Mouse (Mus musculus) kidney, adult 2 months (tissue): ENCODE measurements around the gene Myadml2. TPM values are rescaled to one million over a fixed set of nuclear protein-coding genes. Genes with fewer than 3 reads are reported as not detected.

Experiments
- DNase-seq: peaks from one replicate; pipeline ENCODE4 v3.0.0; 2021
- H3K27ac ChIP-seq: fragments of 200-500 bp; 2 replicates; pipeline ENCODE4 v1.5.1; 2012; ENCODE audit warnings: low read depth, low read length, control low read depth, inconsistent platforms; ENCODE audit not compliant: insufficient read depth
- H3K27me3 ChIP-seq: fragments of 200-500 bp; replicated peaks from 2 replicates; pipeline ENCODE4 v1.6.1; 2012; ENCODE audit warnings: mild to moderate bottlenecking, moderate library complexity, low read length, inconsistent platforms; ENCODE audit not compliant: control insufficient read depth, insufficient read depth
- H3K36me3 ChIP-seq: fragments of 200-500 bp; 2 replicates; pipeline ENCODE4 v1.6.1; 2012; ENCODE audit warnings: mild to moderate bottlenecking, moderate library complexity, low read length, inconsistent platforms; ENCODE audit not compliant: control insufficient read depth, insufficient read depth
- H3K4me1 ChIP-seq: fragments of 200-500 bp; 2 replicates; pipeline ENCODE4 v1.6.1; 2011; ENCODE audit warnings: low read length; ENCODE audit not compliant: control insufficient read depth, insufficient read depth
- H3K4me3 ChIP-seq: fragments of 200-500 bp; 2 replicates; pipeline ENCODE4 v1.5.1; 2011; ENCODE audit warnings: mild to moderate bottlenecking, low read depth, low read length, control low read depth; ENCODE audit not compliant: insufficient read depth
- CTCF ChIP-seq: fragments of 200-500 bp; conservative IDR thresholded peaks from 2 replicates; pipeline ENCODE4 v1.5.1; 2011; ENCODE audit warnings: low read depth, mild to moderate bottlenecking, control low read depth, low read length, moderate library complexity, mixed read lengths; ENCODE audit not compliant: insufficient read depth, insufficient read length
- POLR2A ChIP-seq: fragments of 200-500 bp; IDR thresholded peaks from one replicate; pipeline ENCODE4 v1.6.1; 2011; ENCODE audit warnings: low read depth, low read length, control low read depth
- WGBS: fragments of 180-500 bp; shearing (Covaris S2); methylation state at CpG from one replicate; pipeline ENCODE4 v1.1.7; 2018; 5-methylcytosine and 5-hydroxymethylcytosine counted together
- polyA plus RNA-seq: library from polyadenylated mRNA; depleted of rRNA; stranded (reverse); fragments of >200 nt; gene quantifications from 2 replicates; pipeline ENCODE4 v1.2.3, GENCODE M21; 2012

The Myadml2 gene
- polyA plus RNA-seq, 1 experiment = 1.0 TPM

GRCm38 (mm10) chr11:120622805-120623204, 25.2 kb downstream of the Myadml2 start:
- DNase-seq = no peak
- WGBS = 92% methylated on average over 6 of the region's 6 CpGs

GRCm38 (mm10) chr11:120620195-120620594, 27.8 kb downstream of the Myadml2 start:
- H3K36me3 ChIP-seq = peaks cover 7% of the 10 kb centered on the region
- TF ChIP-seq POLR2A = no peak
- no peak for TF ChIP-seq CTCF
- H3K27me3 ChIP-seq = no peaks in the 10 kb centered on the region
- H3K27ac ChIP-seq = no peak overlapping the region
- H3K4me3 ChIP-seq = no peak overlapping the region
- peaks cover 20% of the 10 kb centered on the region for H3K4me1 ChIP-seq
- no peak for DNase-seq
- WGBS = 94% methylated on average over 14 of the region's 14 CpGs

More at GRCm38 (mm10) chr11:120622805-120623204, 25.2 kb downstream of the Myadml2 start:
- Histone ChIP-seq H3K4me3 (no peak overlapping the region), H3K36me3 (peaks cover 7% of the 10 kb centered on the region), H3K27me3 (no peaks in the 10 kb centered on the region), H3K4me1 (peaks cover 13% of the 10 kb centered on the region; the same call in 1 of the 2 replicates), H3K27ac (no peak overlapping the region)
- no peak for TF ChIP-seq CTCF
- TF ChIP-seq POLR2A = no peak

- TF ChIP-seq POLR2A = no peak
- no peak for TF ChIP-seq CTCF
- H3K4me3 ChIP-seq = no peak overlapping the region
- WGBS = 88% methylated on average over 25 of the region's 25 CpGs
- peaks cover 7% of the 10 kb centered on the region for H3K36me3 ChIP-seq
- no peak for DNase-seq
- H3K27ac ChIP-seq = 0 out of 2 replicates have a peak overlapping the region, but pooled peaks have one; percentile 1
- peaks cover 15% of the 10 kb centered on the region for H3K4me1 ChIP-seq
- no peaks in the 10 kb centered on the region for H3K27me3 ChIP-seq
These were observed 29.1 kb downstream of the Myadml2 start for GRCm38 (mm10) chr11:120618619-120619535.

- peak; percentile 98 for DNase-seq
These were observed 30.3 kb downstream of the Myadml2 start, which contains the start of gene Pcyt2 for GRCm38 (mm10) chr11:120617519-120618112. TSS of gene Pcyt2 (minus strand) at chr11:120617936.

GRCm38 (mm10) chr11:120616617-120617294, 31.2 kb downstream of the Myadml2 start:
- Histone ChIP-seq H3K4me3 (peak overlapping the region; percentile 83), H3K27ac (peak overlapping the region; percentile 95), H3K36me3 (peaks cover 6% of the 10 kb centered on the region; the same call in 1 of the 2 replicates), H3K4me1 (peaks cover 14% of the 10 kb centered on the region), H3K27me3 (no peaks in the 10 kb centered on the region)
- WGBS = 36% methylated on average over 4 of the region's 4 CpGs
- peak; percentile 88 for DNase-seq
- TF ChIP-seq POLR2A = no peak
- TF ChIP-seq CTCF = no peak

More at GRCm38 (mm10) chr11:120617519-120618112, 30.3 kb downstream of the Myadml2 start, which contains the start of gene Pcyt2:
- WGBS = under 1% methylated on average over 56 of the region's 56 CpGs
- Histone ChIP-seq H3K4me3 (peak within 1 kb of the TSS; percentile 83), H3K4me1 (peaks cover 14% of the 10 kb centered on the region), H3K36me3 (peaks cover 5% of the 10 kb centered on the region; the same call in 1 of the 2 replicates), H3K27ac (peak within 1 kb of the TSS; percentile 95), H3K27me3 (no peaks in the 10 kb centered on the region)
- TF ChIP-seq POLR2A (no peak), CTCF (no peak)

- Histone ChIP-seq H3K4me3 (peak overlapping the region; percentile 5; the same call in 1 of the 2 replicates), H3K27ac (no peak overlapping the region), H3K36me3 (peaks cover 6% of the 10 kb centered on the region; the same call in 1 of the 2 replicates), H3K4me1 (peaks cover 14% of the 10 kb centered on the region), H3K27me3 (no peaks in the 10 kb centered on the region)
- no peak for TF ChIP-seq POLR2A
- TF ChIP-seq CTCF = no peak
- 78% methylated on average over 11 of the region's 11 CpGs for WGBS
- DNase-seq = no peak
These were observed 32.3 kb downstream of the Myadml2 start for GRCm38 (mm10) chr11:120615606-120616203.
